Mouse (Mus musculus) forebrain, postnatal 0 days (tissue): Measurements from ENCODE around the gene Bbx. TPM values are rescaled to one million over a fixed set of nuclear protein-coding genes. Genes with fewer than 3 reads are reported as not detected.

Experiments used
- ATAC-seq: fragments of 200-750 bp; cut with Nextera tagmentation; 2 replicates; pipeline ENCODE4 v1.8.0; 2017; ENCODE audit warnings: mild to moderate bottlenecking, moderate library complexity
- DNase-seq: peaks from one replicate; pipeline ENCODE4 v3.0.0-alpha.2; 2015
- H3K27ac ChIP-seq: fragments of 300-500 bp; sonication (generic); 2 replicates; pipeline ENCODE4 v1.5.1; 2014; ENCODE audit warnings: low read depth, mild to moderate bottlenecking, antibody characterized with exemption, low read length, moderate library complexity, mixed read lengths
- H3K27me3 ChIP-seq: fragments of 300-500 bp; sonication (generic); 2 replicates; pipeline ENCODE4 v1.6.1; 2014; ENCODE audit warnings: mild to moderate bottlenecking, low read length, mixed read lengths; ENCODE audit not compliant: insufficient read depth
- H3K36me3 ChIP-seq: fragments of 300-500 bp; sonication (generic); 2 replicates; pipeline ENCODE4 v1.6.1; 2014; ENCODE audit warnings: mild to moderate bottlenecking, moderate library complexity; ENCODE audit not compliant: insufficient read depth
- H3K4me1 ChIP-seq: fragments of 300-500 bp; sonication (generic); 2 replicates; pipeline ENCODE4 v1.6.1; 2014; ENCODE audit warnings: antibody characterized with exemption; ENCODE audit not compliant: insufficient read depth
- H3K4me2 ChIP-seq: fragments of 300-500 bp; sonication (generic); 2 replicates; pipeline ENCODE4 v1.6.1; 2014; ENCODE audit warnings: low read depth, mild to moderate bottlenecking, moderate library complexity
- H3K4me3 ChIP-seq: fragments of 300-500 bp; sonication (generic); 2 replicates; pipeline ENCODE4 v1.5.1; 2014; ENCODE audit warnings: low read depth, low read length, mixed read lengths
- H3K9ac ChIP-seq: fragments of 300-500 bp; sonication (generic); 2 replicates; pipeline ENCODE4 v1.6.1; 2014; ENCODE audit warnings: mild to moderate bottlenecking
- H3K9me3 ChIP-seq: fragments of 300-500 bp; sonication (generic); 2 replicates; pipeline ENCODE4 v1.6.1; 2016; ENCODE audit warnings: low read length
- CTCF ChIP-seq: sonication (generic); IDR thresholded peaks from 2 replicates; pipeline ENCODE4 v1.5.1; 2016; ENCODE audit warnings: antibody characterized with exemption, control low read depth, low read depth
- WGBS: fragments of 180-500 bp; shearing (Covaris S2); extraction: QIAGEN DNeasy Blood & Tissue Kit; methylation state at CpG from one replicate; pipeline ENCODE4 v1.1.7; 2014; 5-methylcytosine and 5-hydroxymethylcytosine counted together
- polyA plus RNA-seq: library from polyadenylated mRNA; unstranded; fragments of >200 nt; fragmentation: Nextera tagmentation; extraction: Ambion mirVana; gene quantifications from 2 replicates; pipeline ENCODE4 v1.2.1, GENCODE M21; 2015
- total RNA-seq: library from RNA; depleted of rRNA; stranded (reverse); fragments of >200 nt; gene quantifications from 2 replicates; pipeline ENCODE4 v1.2.3, GENCODE M21; 2014

The Bbx gene
- total and polyA plus RNA-seq, 2 experiments from 2014 or later, result 11.9 to 13.2 TPM

GRCm38 (mm10) chr16:50318255-50318654 is 113.9 kb downstream of the Bbx start:
- Histone ChIP-seq H3K27ac (no peak overlapping the region), H3K4me1 (no peaks in the 10 kb centered on the region), H3K9ac (no peak overlapping the region), H3K27me3 (no peaks in the 10 kb centered on the region), H3K9me3 (no peaks in the 10 kb centered on the region), H3K4me2 (no peak overlapping the region), H3K36me3 (no peaks in the 10 kb centered on the region), H3K4me3 (no peak overlapping the region)
- TF ChIP-seq CTCF, result no peak
- DNase-seq, result no peak
- WGBS, result 91% methylated on average over 3 of the region's 3 CpGs
- no peak for ATAC-seq

- no peaks in the 10 kb centered on the region for H3K4me1 ChIP-seq
- ATAC-seq (no peak; the same call in 1 of the 2 replicates), DNase-seq (no peak)
- no peak for TF ChIP-seq CTCF
- no peak overlapping the region for H3K27ac ChIP-seq
- no peaks in the 10 kb centered on the region for H3K36me3 ChIP-seq
- 34% methylated on average over 1 of the region's 1 CpGs for WGBS
- no peaks in the 10 kb centered on the region for H3K27me3 ChIP-seq
- H3K4me2 ChIP-seq, result no peak overlapping the region
- H3K9me3 ChIP-seq, result no peaks in the 10 kb centered on the region
- H3K9ac ChIP-seq, result no peak overlapping the region
- no peak overlapping the region for H3K4me3 ChIP-seq
Observed at GRCm38 (mm10) chr16:50315349-50315969, 116.7 kb downstream of the Bbx start.

- Histone ChIP-seq H3K9ac (no peak overlapping the region), H3K36me3 (no peaks in the 10 kb centered on the region), H3K27ac (no peak overlapping the region), H3K4me2 (no peak overlapping the region), H3K9me3 (no peaks in the 10 kb centered on the region), H3K4me3 (no peak overlapping the region), H3K27me3 (no peaks in the 10 kb centered on the region), H3K4me1 (0 out of 2 replicates have a peak, but pooled peaks cover 4% of the 10 kb centered on the region)
- 94% methylated on average over 4 of the region's 4 CpGs for WGBS
- TF ChIP-seq CTCF, result no peak
- DNase-seq (no peak), ATAC-seq (no peak)
Observed at GRCm38 (mm10) chr16:50311588-50311987, 120.6 kb downstream of the Bbx start.

- Histone ChIP-seq H3K4me1 (0 out of 2 replicates have a peak, but pooled peaks cover 4% of the 10 kb centered on the region), H3K27me3 (no peaks in the 10 kb centered on the region), H3K27ac (no peak overlapping the region), H3K9me3 (no peaks in the 10 kb centered on the region), H3K4me3 (no peak overlapping the region), H3K9ac (no peak overlapping the region), H3K36me3 (no peaks in the 10 kb centered on the region), H3K4me2 (peak overlapping the region; percentile 11)
- ATAC-seq, result peak; percentile 92
- peak; percentile 84 for DNase-seq
- WGBS, result 24% methylated on average over 9 of the region's 9 CpGs
- TF ChIP-seq CTCF, result no peak
Observed at GRCm38 (mm10) chr16:50309411-50310042, 122.7 kb downstream of the Bbx start.

- Histone ChIP-seq H3K4me1 (0 out of 2 replicates have a peak, but pooled peaks cover 4% of the 10 kb centered on the region), H3K27me3 (no peaks in the 10 kb centered on the region), H3K36me3 (no peaks in the 10 kb centered on the region), H3K4me2 (no peak overlapping the region), H3K27ac (no peak overlapping the region), H3K9me3 (no peaks in the 10 kb centered on the region), H3K9ac (no peak overlapping the region), H3K4me3 (no peak overlapping the region)
- no peak for DNase-seq
- ATAC-seq, result no peak
- no peak for TF ChIP-seq CTCF
- WGBS, result 49% methylated on average over 6 of the region's 6 CpGs
Observed at GRCm38 (mm10) chr16:50308256-50308655, 123.9 kb downstream of the Bbx start.

GRCm38 (mm10) chr16:50307231-50307630 is 125.0 kb downstream of the Bbx start:
- Histone ChIP-seq H3K27me3 (no peaks in the 10 kb centered on the region), H3K9ac (no peak overlapping the region), H3K36me3 (no peaks in the 10 kb centered on the region), H3K9me3 (no peaks in the 10 kb centered on the region), H3K4me3 (no peak overlapping the region), H3K4me1 (0 out of 2 replicates have a peak, but pooled peaks cover 4% of the 10 kb centered on the region), H3K27ac (no peak overlapping the region), H3K4me2 (no peak overlapping the region)
- 69% methylated on average over 4 of the region's 4 CpGs for WGBS
- no peak for ATAC-seq
- TF ChIP-seq CTCF, result no peak
- no peak for DNase-seq

- Histone ChIP-seq H3K27me3 (no peaks in the 10 kb centered on the region), H3K9me3 (no peaks in the 10 kb centered on the region), H3K27ac (no peak overlapping the region), H3K4me1 (0 out of 2 replicates have a peak, but pooled peaks cover 4% of the 10 kb centered on the region), H3K4me2 (no peak overlapping the region), H3K36me3 (no peaks in the 10 kb centered on the region), H3K4me3 (no peak overlapping the region), H3K9ac (no peak overlapping the region)
- TF ChIP-seq CTCF, result peak; percentile 66
- DNase-seq (peak; percentile 37), ATAC-seq (peak; percentile 56)
Observed at GRCm38 (mm10) chr16:50306727-50307126, 125.5 kb downstream of the Bbx start.
